Mouse (Mus musculus): ENCODE data around the gene Capn5. TPM values are rescaled to one million over a fixed set of nuclear protein-coding genes. Genes with fewer than 3 reads are reported as not detected.

The Capn5 gene
- total and polyA plus RNA-seq, 3 experiments: 0.04 to 0.54 TPM; not detected in 1

DNA sequence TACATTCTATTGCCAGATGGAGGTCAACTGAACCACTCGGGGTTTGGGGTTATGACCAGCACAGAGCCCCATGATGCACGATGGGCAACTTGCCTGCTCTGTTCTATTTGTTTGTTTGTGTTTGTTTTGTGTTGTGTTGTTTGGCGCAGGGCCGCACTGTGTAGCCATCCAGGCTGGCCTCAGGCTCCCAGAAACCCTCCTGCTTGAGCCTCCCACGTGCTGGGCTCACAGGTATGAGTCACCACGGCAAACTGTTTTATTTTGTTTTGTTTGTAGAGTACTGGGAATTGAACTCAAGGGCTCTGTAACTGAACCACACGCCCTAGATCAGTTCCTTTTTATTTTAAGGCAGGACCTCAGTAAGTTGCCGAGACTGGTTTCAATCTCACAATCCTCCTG lies 31.6 kb downstream of the Capn5 start:
- H3K4me3 ChIP-seq (ENCODE audit: control insufficient read depth in 1 of 2, insufficient read depth in 1 of 2, low read depth in 2 of 2, low read length in 2 of 2): no peak overlapping the region
- DNase-seq (ENCODE audit: low read depth, low spot score): peak; percentile 10
- H3K27me3 ChIP-seq (ENCODE audit: control insufficient read depth in 1 of 2, insufficient read depth in 2 of 2, low read length in 2 of 2): no peaks in the 10 kb centered on the region
- H3K79me2 ChIP-seq (ENCODE audit: control insufficient read depth, insufficient read depth, low read length, poor library complexity): no peaks in the 10 kb centered on the region
- no peaks in the 10 kb centered on the region for H3K9me3 ChIP-seq (replicated peaks; ENCODE audit: insufficient read depth, low read length)
- no peak overlapping the region for H3K9ac ChIP-seq (ENCODE audit: control insufficient read depth, low read depth, low read length, poor library complexity, severe bottlenecking)
- H3K4me1 ChIP-seq (ENCODE audit: control insufficient read depth in 1 of 2, insufficient read depth in 2 of 2, low read length in 2 of 2): no peaks in the 10 kb centered on the region
- no peak for TF ChIP-seq ELF1 (IDR thresholded peaks at IDR 0.05; ENCODE audit: low read depth, low read length)
- TF ChIP-seq MXI1 (IDR thresholded peaks at IDR 0.05; ENCODE audit: low read depth, low read length): no peak
- TF ChIP-seq USF2 (IDR thresholded peaks at IDR 0.05; ENCODE audit: borderline replicate concordance in 1 of 2, insufficient read depth in 1 of 2, low read depth in 1 of 2, low read length in 2 of 2): no peak
- no peak for TF ChIP-seq ETS1 (IDR thresholded peaks at IDR 0.05; ENCODE audit: low read depth, low read length)
- no peak for TF ChIP-seq TBP (IDR thresholded peaks at IDR 0.05; ENCODE audit: low read depth, low read length)
- TF ChIP-seq JUND (IDR thresholded peaks at IDR 0.05; ENCODE audit: low read depth, low read length): no peak
- TF ChIP-seq MEF2A (IDR thresholded peaks at IDR 0.05; ENCODE audit: extremely low read depth, insufficient replicate concordance, low read depth, low read length, poor library complexity, severe bottlenecking): no peak
- no peak for TF ChIP-seq KAT2A (conservative IDR thresholded peaks at IDR 0.05; ENCODE audit: low read depth, low read length)
- no peak for TF ChIP-seq ZMIZ1 (IDR thresholded peaks at IDR 0.05; ENCODE audit: low read depth, low read length)
- TF ChIP-seq CHD2 (IDR thresholded peaks at IDR 0.05; ENCODE audit: low read length): no peak
- no peak for TF ChIP-seq POLR2AphosphoS5 (IDR thresholded peaks at IDR 0.05; ENCODE audit: borderline replicate concordance, low read depth, low read length)
- no peak for TF ChIP-seq MYB (IDR thresholded peaks at IDR 0.05; ENCODE audit: low read depth, low read length)
- no peak overlapping the region for H3K27ac ChIP-seq (ENCODE audit: control insufficient read depth, low read depth, low read length)
- no peaks in the 10 kb centered on the region for H3K36me3 ChIP-seq (ENCODE audit: control insufficient read depth in 1 of 2, insufficient read depth in 2 of 2, low read length in 2 of 2)

DNA sequence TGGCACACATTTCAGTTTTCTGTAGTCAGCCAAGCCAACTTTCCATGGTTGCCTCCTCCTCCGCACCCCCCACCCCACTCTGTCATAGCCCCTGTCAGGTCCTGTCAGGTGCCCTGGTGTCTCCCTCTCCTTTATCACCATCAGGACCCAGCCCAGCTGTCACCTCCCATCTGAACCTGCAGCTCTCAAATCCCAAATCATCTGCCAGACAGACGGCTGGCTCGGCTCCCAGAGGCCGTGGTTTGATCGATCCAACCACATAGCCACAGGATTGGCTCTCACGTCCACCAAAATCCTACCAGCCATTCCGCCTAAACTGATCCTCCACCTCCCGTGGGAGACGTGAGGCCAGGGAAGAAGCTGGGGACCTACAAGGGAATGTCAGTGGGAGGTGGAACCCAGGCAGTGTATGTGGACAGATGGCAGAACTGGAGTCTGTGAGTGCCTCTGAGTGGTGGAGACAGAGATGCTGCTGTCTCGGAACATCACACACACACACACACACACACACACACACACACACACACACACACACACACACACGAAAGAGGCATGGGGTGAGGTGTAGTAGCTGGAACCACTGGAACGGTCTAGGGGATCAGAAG lies 32.1 kb downstream of the Capn5 start:
- DNase-seq (ENCODE audit: low read depth, low spot score): no peak
- no peaks in the 10 kb centered on the region for H3K9me3 ChIP-seq (replicated peaks; ENCODE audit: insufficient read depth, low read length)
- H3K36me3 ChIP-seq (ENCODE audit: control insufficient read depth in 1 of 2, insufficient read depth in 2 of 2, low read length in 2 of 2): no peaks in the 10 kb centered on the region
- H3K4me1 ChIP-seq (ENCODE audit: control insufficient read depth in 1 of 2, insufficient read depth in 2 of 2, low read length in 2 of 2): no peaks in the 10 kb centered on the region
- H3K9ac ChIP-seq (ENCODE audit: control insufficient read depth, low read depth, low read length, poor library complexity, severe bottlenecking): no peak overlapping the region
- H3K27me3 ChIP-seq (ENCODE audit: control insufficient read depth in 1 of 2, insufficient read depth in 2 of 2, low read length in 2 of 2): no peaks in the 10 kb centered on the region
- no peaks in the 10 kb centered on the region for H3K79me2 ChIP-seq (ENCODE audit: control insufficient read depth, insufficient read depth, low read length, poor library complexity)
- TF ChIP-seq RAD21 (IDR thresholded peaks at IDR 0.05; ENCODE audit: low read depth, low read length): no peak
- no peak for TF ChIP-seq CTCF (IDR thresholded peaks at IDR 0.05 in 2 of 3, conservative IDR thresholded peaks at IDR 0.05 in 1 of 3; ENCODE audit: control insufficient read depth in 1 of 3, insufficient read depth in 1 of 3, low read depth in 2 of 3, low read length in 3 of 3, poor library complexity in 1 of 3, severe bottlenecking in 1 of 3)
- TF ChIP-seq RCOR1 (IDR thresholded peaks at IDR 0.05; ENCODE audit: low read depth, low read length): no peak
- TF ChIP-seq ETS1 (IDR thresholded peaks at IDR 0.05; ENCODE audit: low read depth, low read length): no peak
- TF ChIP-seq GATA1 (IDR thresholded peaks at IDR 0.05; ENCODE audit: low read depth, low read length): no peak
- TF ChIP-seq CHD1 (IDR thresholded peaks at IDR 0.05; ENCODE audit: low read depth, low read length): no peak
- no peak for TF ChIP-seq KAT2A (conservative IDR thresholded peaks at IDR 0.05; ENCODE audit: low read depth, low read length)
- TF ChIP-seq POLR2A (IDR thresholded peaks at IDR 0.05; ENCODE audit: control insufficient read depth in 1 of 2, insufficient read depth in 1 of 2, low read depth in 1 of 2, low read length in 2 of 2, poor library complexity in 1 of 2): no peak
- TF ChIP-seq TBP (IDR thresholded peaks at IDR 0.05; ENCODE audit: low read depth, low read length): no peak
- TF ChIP-seq GABPA (IDR thresholded peaks at IDR 0.05; ENCODE audit: low read depth, low read length): no peak
- TF ChIP-seq CHD2 (IDR thresholded peaks at IDR 0.05; ENCODE audit: low read length): no peak
- TF ChIP-seq TAL1 (IDR thresholded peaks at IDR 0.05; ENCODE audit: low read length): no peak
- TF ChIP-seq MEF2A (IDR thresholded peaks at IDR 0.05; ENCODE audit: extremely low read depth, insufficient replicate concordance, low read depth, low read length, poor library complexity, severe bottlenecking): no peak
- no peak for TF ChIP-seq MXI1 (IDR thresholded peaks at IDR 0.05; ENCODE audit: low read depth, low read length)
- no peak for TF ChIP-seq EP300 (IDR thresholded peaks at IDR 0.05; ENCODE audit: low read depth in 1 of 2, low read length in 2 of 2)
- no peak for TF ChIP-seq SIN3A (IDR thresholded peaks at IDR 0.05; ENCODE audit: low read length)
- TF ChIP-seq E2F4 (IDR thresholded peaks at IDR 0.05; ENCODE audit: borderline replicate concordance, low read depth, low read length): no peak
- no peak for TF ChIP-seq SMC3 (IDR thresholded peaks at IDR 0.05; ENCODE audit: low read depth, low read length)
- no peak for TF ChIP-seq ELF1 (IDR thresholded peaks at IDR 0.05; ENCODE audit: low read depth, low read length)
- no peak for TF ChIP-seq BHLHE40 (IDR thresholded peaks at IDR 0.05; ENCODE audit: borderline replicate concordance, low read depth, low read length)
- no peak overlapping the region for H3K27ac ChIP-seq (ENCODE audit: control insufficient read depth, low read depth, low read length)
- H3K4me3 ChIP-seq (ENCODE audit: control insufficient read depth in 1 of 2, insufficient read depth in 1 of 2, low read depth in 2 of 2, low read length in 2 of 2): no peak overlapping the region

Measured in MEL (cell line).